Mouse (Mus musculus) lung, postnatal 0 days (tissue): ENCODE measurements around the gene Gm7879. TPM values are rescaled to one million over a fixed set of nuclear protein-coding genes. Genes with fewer than 3 reads are reported as not detected.
A peak's percentile ranks its signal among the peaks of the same experiment; 100 is the strongest.

Experiments used
- ATAC-seq: fragments of 200-750 bp; cut with Nextera tagmentation; 2 replicates; pipeline ENCODE4 v1.8.0; 2017; ENCODE audit warnings: moderate library complexity
- DNase-seq: peaks from one replicate; pipeline ENCODE4 v3.0.0-alpha.2; 2016; ENCODE audit warnings: low spot score
- H3K27ac ChIP-seq: fragments of 300-500 bp; sonication (generic); 2 replicates; pipeline ENCODE4 v1.5.1; 2014; ENCODE audit warnings: antibody characterized with exemption, mild to moderate bottlenecking, low read length, mixed read lengths
- H3K27me3 ChIP-seq: fragments of 300-500 bp; sonication (generic); replicated peaks from 2 replicates; pipeline ENCODE4 v1.6.1; 2014; ENCODE audit warnings: low read length, mixed read lengths; ENCODE audit not compliant: insufficient read depth
- H3K36me3 ChIP-seq: fragments of 300-500 bp; sonication (generic); 2 replicates; pipeline ENCODE4 v1.6.1; 2014; ENCODE audit warnings: low read length, mixed read lengths; ENCODE audit not compliant: insufficient read depth
- H3K4me1 ChIP-seq: fragments of 300-500 bp; sonication (generic); 2 replicates; pipeline ENCODE4 v1.6.1; 2014; ENCODE audit warnings: antibody characterized with exemption, low read depth, low read length, mixed read lengths; ENCODE audit not compliant: insufficient read depth
- H3K4me2 ChIP-seq: fragments of 300-500 bp; sonication (generic); replicated peaks from 2 replicates; pipeline ENCODE4 v1.6.1; 2014; ENCODE audit warnings: low read depth, mild to moderate bottlenecking, low read length, moderate library complexity, mixed read lengths
- H3K4me3 ChIP-seq: fragments of 300-500 bp; sonication (generic); 2 replicates; pipeline ENCODE4 v1.5.1; 2014; ENCODE audit warnings: low read depth, low read length
- H3K9ac ChIP-seq: fragments of 300-500 bp; sonication (generic); replicated peaks from 2 replicates; pipeline ENCODE4 v1.6.1; 2014; ENCODE audit warnings: low read depth, mild to moderate bottlenecking
- H3K9me3 ChIP-seq: fragments of 300-500 bp; sonication (generic); 2 replicates; pipeline ENCODE4 v1.6.1; 2016; ENCODE audit warnings: low read length, mixed read lengths
- CTCF ChIP-seq: IDR thresholded peaks from 2 replicates; pipeline ENCODE4 v1.5.1; 2016; ENCODE audit warnings: antibody characterized with exemption, mild to moderate bottlenecking
- EP300 ChIP-seq: IDR thresholded peaks from 2 replicates; pipeline ENCODE4 v1.6.1; 2016; ENCODE audit warnings: antibody characterized with exemption, mild to moderate bottlenecking, control low read depth
- WGBS: fragments of 180-500 bp; shearing (Covaris S2); extraction: QIAGEN DNeasy Blood & Tissue Kit; methylation state at CpG from one replicate; pipeline ENCODE4 v1.1.7; 2014; 5-methylcytosine and 5-hydroxymethylcytosine counted together
- polyA plus RNA-seq: library from polyadenylated mRNA; unstranded; fragments of >200 nt; fragmentation: Nextera tagmentation; extraction: Ambion mirVana; gene quantifications from 2 replicates; pipeline ENCODE4 v1.2.1, GENCODE M21; 2015

Gene Gm7879
- polyA plus RNA-seq, 1 experiment from 2014 or later, result not detected

- Histone ChIP-seq H3K27me3 (no peaks in the 10 kb centered on the region), H3K4me2 (no peak overlapping the region), H3K4me3 (no peak overlapping the region), H3K4me1 (no peaks in the 10 kb centered on the region), H3K9me3 (no peaks in the 10 kb centered on the region), H3K27ac (no peak overlapping the region), H3K9ac (no peak overlapping the region), H3K36me3 (no peaks in the 10 kb centered on the region)
- TF ChIP-seq CTCF (no peak), EP300 (no peak)
- DNase-seq, result no peak
- WGBS, result 27% methylated on average over 2 of the region's 2 CpGs
- ATAC-seq, result no peak
Measured at GRCm38 (mm10) chr5:43933269-43933668, 20.3 kb downstream of the Gm7879 start.

- H3K27me3 ChIP-seq, result no peaks in the 10 kb centered on the region
- TF ChIP-seq EP300, result no peak
- no peak for TF ChIP-seq CTCF
- WGBS, result 17% methylated on average over 9 of the region's 9 CpGs
- H3K4me1 ChIP-seq, result peaks cover 5% of the 10 kb centered on the region; the same call in 1 of the 2 replicates
- H3K9me3 ChIP-seq, result no peaks in the 10 kb centered on the region
- no peak overlapping the region for H3K9ac ChIP-seq
- DNase-seq (peak; percentile 9), ATAC-seq (no peak)
- peak overlapping the region; percentile 84 for H3K27ac ChIP-seq
- no peaks in the 10 kb centered on the region for H3K36me3 ChIP-seq
- H3K4me3 ChIP-seq, result no peak overlapping the region
- peak overlapping the region; percentile 50; the same call in 1 of the 2 replicates for H3K4me2 ChIP-seq
Measured at GRCm38 (mm10) chr5:43947330-43947977, 34.5 kb downstream of the Gm7879 start.

GRCm38 (mm10) chr5:43948111-43948743, 35.3 kb downstream of the Gm7879 start:
- peak overlapping the region; percentile 25 for H3K4me3 ChIP-seq
- no peaks in the 10 kb centered on the region for H3K27me3 ChIP-seq
- peaks cover 5% of the 10 kb centered on the region; the same call in 1 of the 2 replicates for H3K4me1 ChIP-seq
- H3K9ac ChIP-seq, result no peak overlapping the region
- peak overlapping the region; percentile 84 for H3K27ac ChIP-seq
- H3K4me2 ChIP-seq, result peak overlapping the region; percentile 50
- DNase-seq, result peak; percentile 96
- H3K36me3 ChIP-seq, result no peaks in the 10 kb centered on the region
- ATAC-seq, result peak; percentile 99
- 3% methylated on average over 27 of the region's 27 CpGs for WGBS
- H3K9me3 ChIP-seq, result no peaks in the 10 kb centered on the region
- TF ChIP-seq EP300, result peak; percentile 70
- no peak for TF ChIP-seq CTCF

- peak; percentile 55 for ATAC-seq
- 2% methylated on average over 8 of the region's 8 CpGs for WGBS
- peak overlapping the region; percentile 23; the same call in 1 of the 2 replicates for H3K9ac ChIP-seq
- H3K27ac ChIP-seq, result peak overlapping the region; percentile 84
- DNase-seq, result peak; percentile 82
- H3K9me3 ChIP-seq, result no peaks in the 10 kb centered on the region
- H3K4me3 ChIP-seq, result peak overlapping the region; percentile 25
- H3K27me3 ChIP-seq, result no peaks in the 10 kb centered on the region
- TF ChIP-seq EP300 (peak; percentile 65), CTCF (no peak)
- no peaks in the 10 kb centered on the region for H3K36me3 ChIP-seq
- H3K4me1 ChIP-seq, result peaks cover 5% of the 10 kb centered on the region; the same call in 1 of the 2 replicates
- H3K4me2 ChIP-seq, result peak overlapping the region; percentile 50
Measured at GRCm38 (mm10) chr5:43948748-43949275, 35.9 kb downstream of the Gm7879 start.

- Histone ChIP-seq H3K27me3 (no peaks in the 10 kb centered on the region), H3K4me1 (peaks cover 3% of the 10 kb centered on the region; the same call in 1 of the 2 replicates), H3K9me3 (no peaks in the 10 kb centered on the region), H3K4me2 (no peak overlapping the region), H3K27ac (no peak overlapping the region), H3K4me3 (no peak overlapping the region), H3K9ac (no peak overlapping the region), H3K36me3 (no peaks in the 10 kb centered on the region)
- DNase-seq (no peak), ATAC-seq (no peak)
- WGBS, result 45% methylated on average over 1 of the region's 1 CpGs
- no peak for TF ChIP-seq EP300
- no peak for TF ChIP-seq CTCF
Measured at GRCm38 (mm10) chr5:43953241-43953640, 40.3 kb downstream of the Gm7879 start.

- DNase-seq, result no peak
- 73% methylated on average over 3 of the region's 3 CpGs for WGBS
- TF ChIP-seq EP300 (no peak), CTCF (no peak)
Measured at GRCm38 (mm10) chr5:43959884-43960440, 47.0 kb downstream of the Gm7879 start.

More at GRCm38 (mm10) chr5:43959884-43960440, 47.0 kb downstream of the Gm7879 start:
- no peak overlapping the region for H3K27ac ChIP-seq
- no peak overlapping the region for H3K4me3 ChIP-seq
- H3K27me3 ChIP-seq, result no peaks in the 10 kb centered on the region
- H3K9ac ChIP-seq, result no peak overlapping the region
- H3K9me3 ChIP-seq, result no peaks in the 10 kb centered on the region
- no peaks in the 10 kb centered on the region for H3K36me3 ChIP-seq
- no peak for ATAC-seq
- no peak overlapping the region for H3K4me2 ChIP-seq
- no peaks in the 10 kb centered on the region for H3K4me1 ChIP-seq
